Mouse (Mus musculus) forebrain, embryonic 16.5 days (tissue): ENCODE data around the gene Gm5565. TPM values are rescaled to one million over a fixed set of nuclear protein-coding genes. Genes with fewer than 3 reads are reported as not detected.

Experiments used
- polyA plus RNA-seq: library from polyadenylated mRNA; unstranded; fragments of >200 nt; fragmentation: Nextera tagmentation; extraction: Ambion mirVana; gene quantifications from 2 replicates; pipeline ENCODE4 v1.2.1, GENCODE M21; 2015

Gene Gm5565
- polyA plus RNA-seq, 1 experiment from 2014 or later = not detected

Other genes with a start within 250 kb of the Gm5565 start
- not detected in 2 replicates for gene Cyp3a25, start 150.9 kb downstream of the Gm5565 start, polyA plus RNA-seq
- gene Cyp3a59, start 81.3 kb downstream of the Gm5565 start, polyA plus RNA-seq = not detected in 2 replicates
- gene Gm6309, start 10.2 kb upstream of the Gm5565 start, polyA plus RNA-seq = not detected in 2 replicates
- gene 1700001J03Rik, start 24.8 kb upstream of the Gm5565 start, polyA plus RNA-seq = not detected in 2 replicates
- 32.2 and 33.2 TPM in 2 replicates for gene Rnf6, start 61.0 kb upstream of the Gm5565 start, polyA plus RNA-seq
- 16.3 and 18.0 TPM in 2 replicates for gene Cdk8, start 70.7 kb upstream of the Gm5565 start, polyA plus RNA-seq
- gene Wasf3, start 224.4 kb upstream of the Gm5565 start, polyA plus RNA-seq = 12.8 and 15.1 TPM in 2 replicates